ENCODE assay signal across 8 mouse cellular contexts in genomic region chrX:11752973-11753590, GRCm38 (mm10).
DNase-seq lines count a peak whose midpoint lies in the region; ATAC-seq lines count a peak whose summit lies in the region.

No protein-coding gene starts in this region.

- H3K9me3 ChIP-seq in heart, embryonic 10.5 days: no peaks in the 10 kb centered on the region

- no peak for DNase-seq in heart, embryonic 10.5 days (ENCODE audit: low spot score)
- DNase-seq in heart, postnatal 36 days: no peak
- peak; percentile 25 for DNase-seq in right cerebral cortex, adult 18-20 months
- no peak for DNase-seq in right cerebral cortex, postnatal 14 days
- DNase-seq in thymus, adult 18-20 months: peak; percentile 20 to 49
- DNase-seq in cerebellum, adult 11-12 months: no peak
- DNase-seq in gastrocnemius, adult 18-20 months (ENCODE audit: low spot score): no peak

- peak overlapping the region; percentile 74 for H3K27ac ChIP-seq in heart, embryonic 10.5 days

- peaks cover 10% of the 10 kb centered on the region; the same call in 1 of the 2 replicates for H3K4me1 ChIP-seq in heart, embryonic 10.5 days

- ATAC-seq in hematopoietic stem cell, adult 5-6 weeks (replicated peaks in 1 of 2; ENCODE audit: insufficient read depth in 1 of 2, low FRiP score in 2 of 2, low TSS enrichment in 1 of 2, low read depth in 1 of 2, poor library complexity in 2 of 2, severe bottlenecking in 2 of 2): peak; percentile 87 to 92

- intact Hi-C loops in heart, postnatal 36 days (cut with DNase I): no loop called here

- 0 out of 2 replicates have a peak overlapping the region, but pooled peaks have one; percentile 5 for H3K4me3 ChIP-seq in heart, embryonic 10.5 days

- WGBS in heart, embryonic 10.5 days: 14% methylated on average over 13 of the region's 13 CpGs

- no peaks in the 10 kb centered on the region for H3K36me3 ChIP-seq in heart, embryonic 10.5 days

- peaks cover 32% of the 10 kb centered on the region; the same call in 1 of the 2 replicates for H3K27me3 ChIP-seq in heart, embryonic 10.5 days (ENCODE audit: insufficient read depth, poor library complexity, severe bottlenecking)

Comparison
In these comparisons a context has a peak if more than half of its experiments do, and no peak if none do; other contexts are left out.
1. DNase-seq: peak in right cerebral cortex, adult 18-20 months (single experiment) and thymus, adult 18-20 months (2 of 2); none in heart, embryonic 10.5 days (single experiment), heart, postnatal 36 days (0 of 2), right cerebral cortex, postnatal 14 days (single experiment), cerebellum, adult 11-12 months (single experiment) and gastrocnemius, adult 18-20 months (single experiment).